Comparison of ENCODE assay signal across 17 mouse cellular contexts in genomic region chr1:156009003-156009402, GRCm38 (mm10).
"Had no signal": no experiment of that assay in that cellular context is flagged by ENCODE, and none has a peak within 500 bp of the region (broad histone marks: within the 10 kb centered on the region; RNA-seq: fewer than 3 reads in every experiment).

No protein-coding gene starts in this region.

- DNase-seq: kidney, adult 11 months; kidney, adult 9 months; kidney, postnatal 14 days; kidney, postnatal 4 days; liver, embryonic 13.5 days; lung, adult 2 months; lung, postnatal 14 days; lung, postnatal 4 days; midbrain, embryonic 14.5 days; retina, postnatal 1 day; right cerebral cortex, postnatal 4 days; spleen, adult 18-20 months; thymus, adult 18-20 months; thymus, postnatal 36 days had no signal

- H3K27ac ChIP-seq: liver, embryonic 13.5 days; neural tube, embryonic 13.5 days had no signal

- H3K9ac ChIP-seq: liver, embryonic 13.5 days; neural tube, embryonic 13.5 days had no signal

- H3K4me3 ChIP-seq: liver, embryonic 13.5 days; myocyte; neural tube, embryonic 13.5 days had no signal

- H3K4me2 ChIP-seq: liver, embryonic 13.5 days; midbrain, embryonic 11.5 days; neural tube, embryonic 13.5 days had no signal

- H3K27me3 ChIP-seq: liver, embryonic 13.5 days; neural tube, embryonic 13.5 days had no signal

- H3K4me1 ChIP-seq: liver, embryonic 13.5 days; neural tube, embryonic 13.5 days had no signal

- H3K9me3 ChIP-seq: liver, embryonic 13.5 days; neural tube, embryonic 13.5 days had no signal
